Mouse (Mus musculus) thymus, adult 2 months (tissue): ENCODE results near the gene 2700081O15Rik.
A peak's percentile ranks its signal among the peaks of the same experiment; 100 is the strongest.

ENCODE experiments used
- CTCF ChIP-seq: fragments of 200-500 bp; IDR thresholded peaks from 2 replicates; pipeline ENCODE4 v1.5.1; 2012; ENCODE audit warnings: mild to moderate bottlenecking, control low read depth, low read length, moderate library complexity, borderline replicate concordance; ENCODE audit not compliant: control insufficient read depth, poor library complexity, insufficient read depth; ENCODE audit errors: extremely low read depth
- POLR2A ChIP-seq: fragments of 200-500 bp; IDR thresholded peaks from 2 replicates; pipeline ENCODE4 v1.6.1; 2012; ENCODE audit warnings: mild to moderate bottlenecking, low read length, control low read depth, moderate library complexity; ENCODE audit not compliant: control insufficient read depth, poor library complexity, insufficient read depth; ENCODE audit errors: extremely low read depth

GRCm38 (mm10) chr19:7441493-7441892 is 24.1 kb downstream of the 2700081O15Rik start:
- TF ChIP-seq POLR2A (no peak), CTCF (peak; percentile 56; the same call in 1 of the 2 replicates)
